Mouse (Mus musculus) adrenal gland, adult 18-20 months (tissue): ENCODE measurements around the gene Zfp592. TPM values are rescaled to one million over a fixed set of nuclear protein-coding genes. Genes with fewer than 3 reads are reported as not detected.

Experiments
- DNase-seq, 2 experiments: peaks; one replicate each; pipeline ENCODE4 v3.0.0; 2021 to 2022; ENCODE audit warnings: low spot score in 2 of 2
- total RNA-seq, 2 experiments: library from RNA; stranded (reverse); gene quantifications; 1 replicate in 1 of 2; 2 replicates in 1 of 2; pipeline ENCODE4 v1.2.3; 2021

The Zfp592 gene
- total RNA-seq, 2 experiments from 2014 or later: 25.4 to 35.8 TPM

DNA sequence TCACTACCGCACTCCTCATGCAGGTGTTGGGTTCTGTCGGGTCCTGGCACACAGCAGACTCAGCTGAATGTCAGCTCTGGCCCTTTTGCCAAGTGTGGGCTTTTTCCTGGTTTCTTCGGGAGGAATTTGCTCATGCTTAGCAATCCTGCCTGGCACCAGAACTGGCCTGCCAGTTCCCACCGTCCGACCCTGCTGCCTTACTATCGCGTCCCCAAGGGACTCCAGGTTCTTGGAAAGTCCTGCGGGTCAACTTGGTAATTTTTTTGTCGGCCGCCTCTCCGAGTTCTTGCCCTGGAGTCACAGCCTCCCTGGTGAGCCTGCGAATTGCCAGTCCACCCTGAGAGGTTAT is 876 bp upstream of the Zfp592 start:
- DNase-seq: no peak

GRCm38 (mm10) chr7:80993834-80994662 is 567 bp downstream of the Zfp592 start:
- peak in 1 of 2 experiments; percentile 25 for DNase-seq

DNA sequence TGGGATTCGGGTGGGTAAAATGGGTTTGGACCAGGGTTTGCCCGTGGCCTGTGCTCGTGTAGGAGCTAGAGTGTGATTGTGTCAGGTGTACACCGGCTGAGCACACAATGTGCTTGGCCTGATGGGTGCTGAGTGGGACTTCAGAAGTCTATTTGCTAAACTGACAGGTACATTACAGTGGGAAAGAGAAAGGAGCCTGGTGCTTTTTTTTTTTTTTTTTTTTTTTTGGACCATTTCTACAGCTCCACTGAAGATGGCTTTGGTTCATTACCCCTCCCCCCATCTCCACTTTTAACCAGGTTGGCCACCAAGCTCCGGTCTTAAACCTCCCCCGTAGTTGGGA is 1.2 kb downstream of the Zfp592 start:
- DNase-seq: no peak

- no peak for DNase-seq
Measured at GRCm38 (mm10) chr7:80995266-80996146, 2.0 kb downstream of the Zfp592 start.

DNA sequence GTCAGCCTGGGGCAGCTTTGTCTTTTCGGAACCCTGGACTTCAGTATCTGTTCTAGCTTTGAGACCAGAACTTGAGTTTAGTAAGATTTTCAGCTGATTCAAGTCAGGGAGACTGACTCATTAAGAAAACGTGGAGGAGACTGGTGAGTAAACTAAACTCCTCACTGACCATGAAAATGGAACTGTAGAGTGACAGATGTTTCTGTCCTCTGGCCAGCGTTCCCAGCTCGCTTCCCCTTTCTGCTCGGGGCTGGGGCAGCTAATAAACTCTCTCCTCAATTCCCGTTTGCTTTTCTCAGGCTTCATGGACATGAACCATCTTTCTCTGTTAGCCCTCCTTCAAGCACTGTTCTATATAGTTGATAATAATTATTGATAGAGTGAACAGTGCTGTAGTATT is 4.3 kb downstream of the Zfp592 start:
- DNase-seq: peak in 1 of 2 experiments; percentile 23

DNA sequence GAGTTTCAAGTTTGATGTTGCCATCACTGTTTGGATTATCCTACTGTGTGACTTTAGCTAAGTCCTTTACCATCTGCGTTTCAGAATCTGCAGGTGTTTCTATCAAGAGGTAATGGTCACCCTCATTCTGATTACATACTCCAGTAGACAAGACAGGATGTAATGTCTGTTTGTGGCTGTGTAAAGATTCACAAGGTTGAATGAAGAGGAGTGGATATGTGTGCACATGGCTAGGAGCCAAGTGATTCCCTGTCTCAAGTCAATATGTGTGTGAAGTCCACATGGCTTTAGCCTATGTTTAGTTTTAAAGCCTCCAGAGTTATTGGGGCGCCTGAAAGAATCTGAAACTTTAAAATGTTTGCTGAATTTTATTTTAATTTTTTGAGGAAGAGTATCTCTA is 6.1 kb downstream of the Zfp592 start:
- no peak for DNase-seq

DNA sequence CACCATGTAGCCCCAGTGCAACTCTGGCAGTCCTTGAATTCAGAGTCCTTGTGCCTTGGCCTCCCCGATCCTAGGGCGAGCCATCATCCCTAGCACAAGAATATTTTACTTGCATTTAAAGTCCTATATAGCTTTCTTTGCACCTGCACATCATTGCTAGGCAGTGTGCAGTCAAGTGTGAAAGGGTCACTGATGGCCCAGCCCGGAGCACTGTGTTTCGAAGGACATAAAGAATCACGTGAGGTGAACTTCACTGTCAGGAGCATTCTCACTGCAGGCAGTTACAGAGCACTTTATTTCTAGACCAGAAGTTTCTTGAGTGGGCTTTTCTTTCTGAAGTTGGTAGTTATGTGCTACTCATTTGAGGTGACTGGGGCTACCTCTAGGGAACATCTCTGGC is 8.4 kb downstream of the Zfp592 start:
- DNase-seq: no peak

DNA sequence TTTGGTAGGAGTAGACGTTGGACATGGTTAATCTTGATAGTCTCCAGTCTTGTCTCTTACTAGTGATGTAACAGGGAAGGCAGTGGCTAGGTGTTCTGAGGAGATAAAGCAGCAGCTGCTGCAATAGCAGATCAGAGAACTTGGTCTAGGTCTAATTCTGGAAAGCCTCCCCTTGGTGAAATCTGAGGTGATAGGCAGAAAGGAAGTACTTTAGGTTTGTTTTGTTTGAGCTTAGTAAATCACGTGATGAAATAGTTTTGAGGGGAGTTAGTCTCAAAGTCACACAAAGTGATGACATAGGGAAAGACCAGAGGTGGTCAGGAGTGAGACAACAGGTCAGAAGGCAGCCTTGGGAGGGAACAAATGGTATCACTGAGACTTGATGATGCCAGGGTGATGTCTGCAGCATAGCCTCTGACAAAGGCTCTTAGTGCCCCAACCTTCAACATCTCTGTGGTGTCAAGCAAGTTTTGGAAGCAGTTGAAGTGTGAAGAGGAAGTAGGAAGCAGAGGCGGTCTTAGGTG is 11.1 kb downstream of the Zfp592 start:
- no peak for DNase-seq

GRCm38 (mm10) chr7:81005969-81006368 is 12.5 kb downstream of the Zfp592 start:
- no peak for DNase-seq

DNA sequence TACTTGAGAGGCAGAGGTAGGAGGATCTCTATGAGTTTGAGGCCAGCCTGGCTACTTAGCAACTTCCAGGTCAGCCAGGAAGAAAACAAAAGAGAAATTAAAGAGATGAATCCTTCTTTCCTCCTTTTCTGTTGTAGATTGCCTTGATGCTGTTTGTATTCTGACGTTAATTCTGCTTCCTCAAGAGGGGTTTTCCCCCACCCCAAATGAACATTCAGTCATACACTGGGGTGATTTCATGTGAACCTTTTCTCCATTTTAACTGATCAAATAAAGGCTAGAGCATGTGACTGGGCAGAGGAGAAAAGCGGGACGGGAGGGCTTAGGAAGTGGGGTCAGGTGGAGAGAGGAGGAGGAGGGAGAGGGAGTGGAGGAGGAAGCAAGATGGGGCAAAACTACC is 14.8 kb downstream of the Zfp592 start:
- no peak for DNase-seq

DNA sequence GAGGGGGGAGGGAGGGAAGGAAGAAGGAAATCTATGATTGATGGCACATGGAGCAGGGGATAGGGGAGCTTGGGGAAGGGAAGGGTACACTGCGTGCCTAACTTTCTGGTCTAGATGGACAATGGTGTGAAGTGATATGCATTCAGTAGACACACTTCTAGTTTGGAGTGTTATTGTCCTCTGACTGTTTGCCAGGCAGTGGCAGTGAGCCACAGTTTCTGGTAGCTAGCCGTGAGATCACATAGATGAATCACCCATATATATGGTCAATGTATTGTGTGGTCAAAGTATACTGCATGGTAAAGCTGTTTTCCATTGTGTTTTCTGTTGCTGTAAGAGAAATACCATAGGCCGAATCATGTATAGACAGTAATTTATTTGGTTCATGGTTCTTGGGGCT is 18.1 kb downstream of the Zfp592 start:
- no peak for DNase-seq

- DNase-seq: no peak
Measured at GRCm38 (mm10) chr7:81020307-81020706, 26.8 kb downstream of the Zfp592 start.

- DNase-seq: no peak
Measured at GRCm38 (mm10) chr7:81022731-81023130, 29.2 kb downstream of the Zfp592 start.

- DNase-seq: no peak
Measured at GRCm38 (mm10) chr7:81024118-81024517, 30.6 kb downstream of the Zfp592 start.

- DNase-seq: no peak
Measured at GRCm38 (mm10) chr7:81024651-81025050, 31.2 kb downstream of the Zfp592 start.

- no peak for DNase-seq
Measured at GRCm38 (mm10) chr7:81025751-81026150, 32.3 kb downstream of the Zfp592 start.

GRCm38 (mm10) chr7:81039711-81040110 is 46.2 kb downstream of the Zfp592 start:
- DNase-seq: no peak

- no peak for DNase-seq
Measured at GRCm38 (mm10) chr7:81043023-81043620, 49.6 kb downstream of the Zfp592 start.

GRCm38 (mm10) chr7:81047847-81048246 is 54.4 kb downstream of the Zfp592 start:
- no peak for DNase-seq

DNA sequence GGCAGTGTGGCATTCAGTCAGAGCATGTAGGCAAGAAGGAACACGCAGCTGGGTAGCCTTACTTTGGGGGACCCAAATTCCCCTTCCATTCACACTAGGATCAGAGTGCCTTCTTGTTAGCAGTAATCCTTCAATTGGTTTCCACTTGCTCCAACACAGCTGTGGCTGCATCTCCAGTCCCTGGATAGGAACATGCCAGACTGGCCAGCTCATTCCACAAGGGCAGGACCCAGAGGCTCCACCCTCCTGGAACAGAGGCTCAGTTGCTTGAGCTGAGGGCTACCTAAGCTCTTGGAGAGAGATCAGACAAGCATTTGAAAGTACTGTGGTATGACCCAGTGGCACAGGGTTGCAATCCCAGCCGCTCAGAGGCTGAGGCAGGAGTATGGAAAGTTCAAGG is 55.0 kb downstream of the Zfp592 start:
- no peak for DNase-seq

DNA sequence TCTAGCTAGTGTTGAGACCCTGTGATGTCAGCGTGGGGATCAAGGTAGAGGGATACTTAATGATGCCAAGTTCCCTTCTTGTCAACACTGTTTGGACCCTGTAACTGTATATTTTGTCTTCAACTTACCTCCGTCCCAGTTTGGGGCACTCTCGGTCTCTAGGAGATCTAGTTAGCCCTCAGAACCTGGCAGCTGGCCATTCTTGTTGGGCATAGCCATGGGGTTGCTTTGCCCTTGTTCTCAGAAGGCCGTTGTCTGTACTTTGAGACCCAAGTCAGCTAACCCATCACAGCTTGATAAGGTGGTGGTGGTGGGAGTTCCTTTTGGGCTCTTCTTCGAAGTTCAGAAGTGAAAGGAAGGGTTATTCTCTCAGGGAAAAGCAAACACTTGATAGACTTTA is 56.5 kb downstream of the Zfp592 start:
- DNase-seq: no peak
